9 mouse cellular contexts compared by ENCODE assay signal in the genomic region with DNA sequence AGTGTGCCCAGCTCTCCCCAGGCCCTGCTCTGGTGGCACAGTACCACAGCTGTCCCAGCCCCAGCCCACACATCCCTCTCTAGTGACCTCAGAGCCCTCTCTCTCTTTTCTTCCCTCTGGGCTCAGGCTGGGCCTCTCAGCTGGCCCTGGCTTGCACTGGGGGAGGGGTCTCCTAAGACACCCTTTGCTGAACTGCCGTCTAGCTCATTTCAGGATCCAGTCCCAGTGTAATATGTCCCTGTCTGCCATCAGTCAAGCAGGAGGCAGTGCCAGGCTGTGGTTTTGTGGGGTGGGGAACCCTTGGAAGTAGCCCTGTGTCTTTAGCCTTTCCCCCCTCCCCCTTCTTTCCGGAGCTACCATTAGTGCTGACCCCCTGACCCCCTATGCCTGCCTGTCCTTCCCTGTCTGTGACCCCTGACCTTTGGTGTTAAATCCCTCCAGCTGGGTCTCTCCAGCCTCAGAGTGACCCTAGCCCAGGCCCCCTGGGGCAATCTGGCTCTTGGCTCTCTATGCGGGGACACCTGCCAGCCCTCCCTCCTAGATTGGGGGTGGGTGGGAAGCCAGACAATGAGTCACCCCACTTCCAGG. TPM values are rescaled to one million over a fixed set of nuclear protein-coding genes. Genes with fewer than 3 reads are reported as not detected.
DNase-seq lines count a peak whose midpoint lies in the region; ATAC-seq and TF ChIP-seq lines count a peak whose summit lies in the region.
"Had no signal": no experiment of that assay in that cellular context is flagged by ENCODE, and none has a peak within 500 bp of the region (broad histone marks: within the 10 kb centered on the region; RNA-seq: fewer than 3 reads in every experiment).

No protein-coding gene starts in this region.

- H3K9me3 ChIP-seq in embryonic facial prominence, embryonic 13.5 days = no peaks in the 10 kb centered on the region
- no peaks in the 10 kb centered on the region for H3K9me3 ChIP-seq in kidney, postnatal 0 days (replicated peaks; ENCODE audit: low read length)
- H3K9me3 ChIP-seq in neural tube, embryonic 13.5 days = no peaks in the 10 kb centered on the region

- no peak for ATAC-seq in embryonic facial prominence, embryonic 13.5 days (ENCODE audit: insufficient number of reproducible peaks, insufficient read depth, low FRiP score, low TSS enrichment, low read depth)
- no peak for ATAC-seq in kidney, postnatal 0 days (replicated peaks; ENCODE audit: low FRiP score, low read depth)
- 0 out of 2 replicates have a peak, but pooled peaks have one; percentile 12 for ATAC-seq in neural tube, embryonic 13.5 days (ENCODE audit: low read depth)

- H3K4me1 ChIP-seq in embryonic facial prominence, embryonic 13.5 days = peaks cover 80% of the 10 kb centered on the region
- H3K4me1 ChIP-seq in kidney, postnatal 0 days (replicated peaks; ENCODE audit: insufficient read depth, low read length) = peaks cover 65% of the 10 kb centered on the region
- H3K4me1 ChIP-seq in neural tube, embryonic 13.5 days (replicated peaks) = peaks cover 86% of the 10 kb centered on the region

- TF ChIP-seq CTCF in kidney, postnatal 0 days (IDR thresholded peaks at IDR 0.05; ENCODE audit: low read depth) = no peak

- peak overlapping the region; percentile 96 for H3K27ac ChIP-seq in embryonic facial prominence, embryonic 13.5 days
- peak overlapping the region; percentile 98 for H3K27ac ChIP-seq in kidney, postnatal 0 days
- peak overlapping the region; percentile 97 for H3K27ac ChIP-seq in neural tube, embryonic 13.5 days (replicated peaks)
- H3K27ac ChIP-seq: macrophage had no signal

- peak overlapping the region; percentile 99 for H3K4me2 ChIP-seq in embryonic facial prominence, embryonic 13.5 days
- H3K4me2 ChIP-seq in kidney, postnatal 0 days (ENCODE audit: low read length) = peak overlapping the region; percentile 68
- peak overlapping the region; percentile 97 for H3K4me2 ChIP-seq in neural tube, embryonic 13.5 days

- DNase-seq in kidney, adult 9 months = peak; percentile 31
- no peak for DNase-seq in kidney, adult 18-20 months
- DNase-seq in kidney, postnatal 0 days (ENCODE audit: low spot score) = peak; percentile 63
- DNase-seq in left cerebral cortex, adult 18-20 months (ENCODE audit: low spot score in 2 of 2) = no peak
- no peak for DNase-seq in frontal cortex, postnatal 14 days (ENCODE audit: low spot score in 2 of 2)
- no peak for DNase-seq in right cerebral cortex, postnatal 14 days

- H3K9ac ChIP-seq in embryonic facial prominence, embryonic 13.5 days = peak overlapping the region; percentile 95
- peak overlapping the region; percentile 97 for H3K9ac ChIP-seq in kidney, postnatal 0 days (ENCODE audit: low read depth, low read length)
- peak overlapping the region; percentile 98 for H3K9ac ChIP-seq in neural tube, embryonic 13.5 days

- no peaks in the 10 kb centered on the region for H3K27me3 ChIP-seq in embryonic facial prominence, embryonic 13.5 days
- H3K27me3 ChIP-seq in kidney, postnatal 0 days (ENCODE audit: insufficient read depth, low read length) = no peaks in the 10 kb centered on the region
- H3K27me3 ChIP-seq in neural tube, embryonic 13.5 days = no peaks in the 10 kb centered on the region

- 10% methylated on average over 3 of the region's 3 CpGs for WGBS in embryonic facial prominence, embryonic 13.5 days
- WGBS in kidney, postnatal 0 days = 16% methylated on average over 3 of the region's 3 CpGs
- 4% methylated on average over 3 of the region's 3 CpGs for WGBS in neural tube, embryonic 13.5 days

- H3K4me3 ChIP-seq in embryonic facial prominence, embryonic 13.5 days = peak overlapping the region; percentile 89
- H3K4me3 ChIP-seq in kidney, postnatal 0 days (replicated peaks; ENCODE audit: low read depth, low read length) = peak overlapping the region; percentile 88
- peak overlapping the region; percentile 87 for H3K4me3 ChIP-seq in neural tube, embryonic 13.5 days

- H3K36me3 ChIP-seq in embryonic facial prominence, embryonic 13.5 days = peaks cover under 1% of the 10 kb centered on the region; the same call in 1 of the 2 replicates
- no peaks in the 10 kb centered on the region for H3K36me3 ChIP-seq in kidney, postnatal 0 days (ENCODE audit: insufficient read depth, low read length)
- H3K36me3 ChIP-seq in neural tube, embryonic 13.5 days = no peaks in the 10 kb centered on the region

RNA-seq across cellular contexts. Expression of a gene that starts 1.7 kb away (rescaled TPM):
- 25.3 and 31.2 TPM in 2 replicates for polyA plus RNA-seq in embryonic facial prominence, embryonic 13.5 days (2015; fragmentation: Nextera tagmentation; extraction: Ambion mirVana)
- 74.6 and 78.8 TPM in 2 replicates for polyA plus RNA-seq in kidney, postnatal 0 days (2015; fragmentation: Nextera tagmentation; extraction: Ambion mirVana)
- 22.2 and 28.8 TPM in 2 replicates for polyA plus RNA-seq in neural tube, embryonic 13.5 days (2015; fragmentation: Nextera tagmentation; extraction: Ambion mirVana)
- 10 to 100 TPM; 12.4 to 16.6 TPM for total RNA-seq in left cerebral cortex, adult 18-20 months (2021)

RNA-seq across cellular contexts. Expression of a gene that starts 28.6 kb away (rescaled TPM):
- 71.0 and 99.5 TPM in 2 replicates for polyA plus RNA-seq in embryonic facial prominence, embryonic 13.5 days (2015; fragmentation: Nextera tagmentation; extraction: Ambion mirVana)
- polyA plus RNA-seq in kidney, postnatal 0 days (2015; fragmentation: Nextera tagmentation; extraction: Ambion mirVana) = 105 and 106 TPM in 2 replicates
- 152 and 169 TPM in 2 replicates for polyA plus RNA-seq in neural tube, embryonic 13.5 days (2015; fragmentation: Nextera tagmentation; extraction: Ambion mirVana)
- total RNA-seq in left cerebral cortex, adult 18-20 months (2021) = 10 to 100 TPM; 72.1 to 86.6 TPM

RNA-seq across cellular contexts. Expression of a gene that starts 36.6 kb away (rescaled TPM):
- polyA plus RNA-seq in embryonic facial prominence, embryonic 13.5 days (2015; fragmentation: Nextera tagmentation; extraction: Ambion mirVana) = 27.0 and 33.2 TPM in 2 replicates
- polyA plus RNA-seq in kidney, postnatal 0 days (2015; fragmentation: Nextera tagmentation; extraction: Ambion mirVana) = 17.2 and 19.6 TPM in 2 replicates
- polyA plus RNA-seq in neural tube, embryonic 13.5 days (2015; fragmentation: Nextera tagmentation; extraction: Ambion mirVana) = 10.2 TPM in 2 replicates
- total RNA-seq in left cerebral cortex, adult 18-20 months (2021) = 1 to 10 TPM; 3.5 to 3.6 TPM

RNA-seq across cellular contexts. Expression of a gene that starts 43.5 kb away (rescaled TPM):
- polyA plus RNA-seq in embryonic facial prominence, embryonic 13.5 days (2015; fragmentation: Nextera tagmentation; extraction: Ambion mirVana) = 29.2 and 30.2 TPM in 2 replicates
- polyA plus RNA-seq in kidney, postnatal 0 days (2015; fragmentation: Nextera tagmentation; extraction: Ambion mirVana) = 20.4 and 21.1 TPM in 2 replicates
- 6.7 TPM in 2 replicates for polyA plus RNA-seq in neural tube, embryonic 13.5 days (2015; fragmentation: Nextera tagmentation; extraction: Ambion mirVana)
- 10 to 100 TPM; 11.5 to 11.6 TPM for total RNA-seq in left cerebral cortex, adult 18-20 months (2021)

RNA-seq across cellular contexts. Expression of a gene that starts 43.6 kb away (rescaled TPM):
- 54.0 and 58.7 TPM in 2 replicates for polyA plus RNA-seq in embryonic facial prominence, embryonic 13.5 days (2015; fragmentation: Nextera tagmentation; extraction: Ambion mirVana)
- 87.8 and 89.3 TPM in 2 replicates for polyA plus RNA-seq in kidney, postnatal 0 days (2015; fragmentation: Nextera tagmentation; extraction: Ambion mirVana)
- 55.7 and 59.2 TPM in 2 replicates for polyA plus RNA-seq in neural tube, embryonic 13.5 days (2015; fragmentation: Nextera tagmentation; extraction: Ambion mirVana)
- 10 to 100 TPM; 61.5 to 64.2 TPM for total RNA-seq in left cerebral cortex, adult 18-20 months (2021)

Comparison
In these comparisons a context has a peak if more than half of its experiments do, and no peak if none do; other contexts are left out.
1. DNase-seq: peak in kidney, adult 9 months (single experiment) and kidney, postnatal 0 days (single experiment); none in kidney, adult 18-20 months (single experiment), left cerebral cortex, adult 18-20 months (0 of 2), frontal cortex, postnatal 14 days (0 of 2) and right cerebral cortex, postnatal 14 days (single experiment).
2. Peak in every context shown above with its lines, with median percentiles within 50 percentile points of each other: H3K27ac ChIP-seq, H3K4me2 ChIP-seq, H3K4me3 ChIP-seq and H3K9ac ChIP-seq.